Mouse (Mus musculus) lung, adult 2 months (tissue): ENCODE data around the gene Erich4. TPM values are rescaled to one million over a fixed set of nuclear protein-coding genes. Genes with fewer than 3 reads are reported as not detected.
A peak's percentile ranks its signal among the peaks of the same experiment; 100 is the strongest.

Experiments used
- DNase-seq: peaks from one replicate; pipeline ENCODE4 v3.0.0; 2022
- H3K4me1 ChIP-seq: fragments of 200-500 bp; 2 replicates; pipeline ENCODE4 v1.6.1; 2011; ENCODE audit warnings: low read length; ENCODE audit not compliant: control insufficient read depth, insufficient read depth
- H3K4me3 ChIP-seq: fragments of 200-500 bp; replicated peaks from 2 replicates; pipeline ENCODE3; 2011; ENCODE audit warnings: low read depth, mild to moderate bottlenecking, control low read depth, low read length; ENCODE audit errors: extremely low read depth
- CTCF ChIP-seq: fragments of 200-500 bp; IDR thresholded peaks from 2 replicates; pipeline ENCODE4 v1.5.1; 2011; ENCODE audit warnings: mild to moderate bottlenecking, low read length, control low read depth; ENCODE audit not compliant: insufficient read depth
- POLR2A ChIP-seq: fragments of 200-500 bp; IDR thresholded peaks from 2 replicates; pipeline ENCODE4 v1.6.1; 2011; ENCODE audit warnings: low read depth, mild to moderate bottlenecking, control low read depth, low read length, borderline replicate concordance; ENCODE audit errors: extremely low read depth
- WGBS: fragments of 180-500 bp; shearing (Covaris S2); methylation state at CpG from one replicate; pipeline ENCODE4 v1.1.7; 2018; 5-methylcytosine and 5-hydroxymethylcytosine counted together
- polyA plus RNA-seq: library from polyadenylated mRNA; depleted of rRNA; stranded (reverse); fragments of >200 nt; gene quantifications from 2 replicates; pipeline ENCODE4 v1.2.3, GENCODE M21; 2012; rRNA removed

The Erich4 gene
- polyA plus RNA-seq = not detected in 2 replicates

DNA sequence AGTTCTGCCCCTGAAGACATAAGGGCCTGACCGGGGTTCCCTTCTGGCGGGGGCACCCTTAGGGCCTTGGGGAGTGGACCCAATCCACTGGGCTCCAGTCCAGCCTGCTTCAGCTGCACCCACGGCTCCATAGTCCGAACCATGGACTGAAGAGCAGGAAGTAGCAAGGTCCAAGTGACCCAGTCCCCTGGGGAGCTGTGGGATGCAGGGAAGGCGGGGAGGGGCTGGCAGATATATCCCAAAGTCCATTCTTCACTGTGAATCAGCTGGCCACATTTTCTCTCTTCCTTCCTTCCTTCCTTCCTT lies at the start of gene Erich4:
Erich4 (minus strand) TSS at position 187 of the 306 bp plus-strand sequence.
- 46% methylated on average over 5 of the region's 5 CpGs for WGBS
- no peaks in the 10 kb centered on the region for H3K4me1 ChIP-seq
- no peak for DNase-seq
- no peak within 1 kb of the TSS for H3K4me3 ChIP-seq
- TF ChIP-seq CTCF (no peak), POLR2A (no peak)

DNA sequence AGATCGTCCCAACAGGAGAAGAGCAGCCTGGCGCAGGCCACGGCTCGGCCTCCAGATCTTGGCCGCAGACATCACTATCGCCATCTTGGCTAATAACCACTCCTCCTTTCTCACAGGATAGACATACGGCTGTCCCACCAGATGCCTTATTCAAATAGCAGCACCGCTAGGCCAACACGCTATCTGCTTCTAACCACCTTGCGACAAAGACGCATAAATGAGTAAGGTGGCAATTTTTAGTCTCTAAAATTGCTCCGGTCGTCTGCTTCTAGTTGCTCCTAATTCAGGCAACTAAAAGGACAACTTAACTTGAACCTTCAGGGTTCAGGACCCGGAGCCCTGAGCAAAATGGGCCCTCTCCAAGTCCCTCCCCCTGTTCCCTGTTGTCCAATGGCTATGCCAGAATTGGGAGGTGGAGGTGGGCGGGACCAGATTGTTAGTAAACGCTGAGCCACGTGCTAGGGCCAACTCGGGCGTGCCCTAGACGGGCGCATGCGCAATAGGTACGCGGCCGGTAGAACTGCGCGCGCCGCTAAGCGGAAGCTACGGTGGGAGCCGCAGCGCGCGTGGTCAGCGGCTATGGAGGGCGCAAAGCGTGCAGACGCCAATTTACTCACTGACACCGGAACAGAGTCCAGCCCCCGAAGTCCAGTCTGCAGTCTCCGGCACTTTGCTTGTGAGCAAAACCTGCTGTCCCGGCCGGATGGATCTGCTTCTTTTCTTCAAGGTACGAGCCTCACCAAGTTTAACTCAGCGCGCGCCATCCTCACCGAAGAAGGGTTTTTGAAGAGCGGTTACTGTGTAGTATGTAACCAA lies 43.2 kb upstream of the Erich4 start, which contains the start of the genes Bckdha and Exosc5:
Bckdha (minus strand) TSS at position 325 of the 816 bp plus-strand sequence.
Exosc5 (plus strand) TSS at position 508 of the 816 bp plus-strand sequence.
- H3K4me3 ChIP-seq = peak within 1 kb of the TSS; percentile 97

DNA sequence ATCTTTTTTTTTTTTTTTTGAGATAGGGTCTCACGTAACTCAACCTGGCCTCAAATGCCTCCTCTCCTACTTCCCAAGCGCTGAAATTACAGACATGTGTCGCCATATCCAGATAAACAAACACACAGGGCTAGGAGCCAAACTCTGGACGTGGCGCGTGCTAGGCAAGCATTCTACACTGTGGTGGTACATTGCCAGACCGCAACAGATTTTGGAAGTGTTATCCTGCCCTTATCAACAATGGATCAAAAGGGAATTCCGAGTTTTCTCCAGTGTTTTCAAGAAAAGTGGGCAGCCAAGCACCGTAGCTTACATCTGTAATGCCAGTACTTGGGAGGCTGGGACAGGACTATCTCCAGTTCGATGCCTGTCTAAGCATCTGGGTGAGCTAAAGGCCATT lies 42.1 kb upstream of the Erich4 start:
- 18% methylated on average over 10 of the region's 10 CpGs for WGBS
- Histone ChIP-seq H3K4me1 (peaks cover 5% of the 10 kb centered on the region), H3K4me3 (peak overlapping the region; percentile 97)
- no peak for TF ChIP-seq CTCF
- TF ChIP-seq POLR2A = no peak
- no peak for DNase-seq

More for the DNA sequence above, 43.2 kb upstream of the Erich4 start, which contains the start of the genes Bckdha and Exosc5:
- TF ChIP-seq CTCF (no peak), POLR2A (peak; percentile 92; the same call in 1 of the 2 replicates)
- WGBS = under 1% methylated on average over 50 of the region's 50 CpGs
- H3K4me1 ChIP-seq = peaks cover 5% of the 10 kb centered on the region
- peak; percentile 98 for DNase-seq

DNA sequence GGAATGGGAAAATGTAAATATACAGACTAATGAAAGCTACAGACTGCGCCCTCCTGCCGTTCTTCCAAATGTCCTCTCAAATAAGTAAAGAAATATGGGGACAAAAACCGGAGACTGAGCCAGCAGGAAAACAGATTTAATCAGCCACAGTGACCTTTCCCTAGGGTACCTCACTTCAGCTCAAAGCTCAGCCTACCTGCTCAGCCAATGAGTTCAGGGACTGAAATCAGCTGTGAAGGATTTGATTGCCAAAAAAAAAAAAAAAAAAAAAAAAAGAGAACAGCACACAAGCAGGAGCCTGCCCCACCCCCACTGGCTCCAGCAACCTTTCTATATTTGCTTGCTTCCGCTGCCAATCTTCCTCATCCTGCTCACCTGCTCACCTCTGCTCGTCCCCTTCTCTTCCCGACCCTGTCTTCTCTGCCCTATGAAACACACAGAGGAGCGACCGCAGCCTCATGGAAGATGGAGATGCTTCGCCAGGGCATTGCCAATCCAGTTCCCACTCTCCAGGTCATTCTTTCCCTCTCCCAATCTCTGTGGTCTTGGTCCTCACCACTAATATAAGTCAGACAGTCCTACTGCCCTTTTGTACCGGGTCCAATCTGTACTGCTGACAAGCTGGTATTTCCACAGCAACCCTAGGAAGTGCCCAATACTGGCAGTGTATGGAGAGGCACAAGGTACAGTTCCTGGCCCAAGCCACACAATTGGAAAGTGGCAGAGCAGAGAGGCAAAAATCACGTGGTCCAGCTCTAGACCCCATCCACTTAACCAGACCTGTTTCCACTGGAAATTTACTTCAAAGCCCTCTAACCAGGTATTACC lies 40.1 kb upstream of the Erich4 start:
- WGBS = 71% methylated on average over 11 of the region's 11 CpGs
- TF ChIP-seq CTCF = no peak
- H3K4me1 ChIP-seq = peaks cover 5% of the 10 kb centered on the region
- DNase-seq = no peak
- H3K4me3 ChIP-seq = no peak overlapping the region

DNA sequence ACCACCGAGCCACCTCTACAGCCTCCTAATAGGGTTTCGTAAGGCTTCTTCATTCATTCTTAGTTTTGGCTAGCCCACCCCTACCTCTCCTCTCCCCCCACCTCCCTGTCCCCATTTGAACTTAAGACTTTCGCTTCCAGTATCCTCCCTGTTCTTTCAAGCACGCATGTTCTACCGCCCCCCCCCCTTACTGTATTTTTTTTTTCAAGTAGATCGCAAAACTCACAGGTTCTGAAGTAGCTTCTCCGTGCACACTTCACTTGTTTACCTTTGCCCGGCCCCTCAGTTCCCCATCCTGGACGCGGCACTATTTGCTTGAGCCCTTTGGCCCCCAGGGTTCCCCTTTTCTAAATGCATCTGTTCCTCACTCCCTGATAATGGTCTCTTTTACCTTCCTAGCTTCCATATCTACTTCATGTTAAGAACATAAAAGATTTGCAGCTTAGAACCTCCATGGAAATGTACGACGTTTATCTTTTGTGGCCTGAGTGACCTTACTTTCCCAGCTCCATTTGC lies 36.6 kb upstream of the Erich4 start:
- no peak for DNase-seq
- no peak overlapping the region for H3K4me3 ChIP-seq
- TF ChIP-seq POLR2A (no peak), CTCF (no peak)
- no peaks in the 10 kb centered on the region; the same call in 1 of the 2 replicates for H3K4me1 ChIP-seq
- 57% methylated on average over 12 of the region's 12 CpGs for WGBS

DNA sequence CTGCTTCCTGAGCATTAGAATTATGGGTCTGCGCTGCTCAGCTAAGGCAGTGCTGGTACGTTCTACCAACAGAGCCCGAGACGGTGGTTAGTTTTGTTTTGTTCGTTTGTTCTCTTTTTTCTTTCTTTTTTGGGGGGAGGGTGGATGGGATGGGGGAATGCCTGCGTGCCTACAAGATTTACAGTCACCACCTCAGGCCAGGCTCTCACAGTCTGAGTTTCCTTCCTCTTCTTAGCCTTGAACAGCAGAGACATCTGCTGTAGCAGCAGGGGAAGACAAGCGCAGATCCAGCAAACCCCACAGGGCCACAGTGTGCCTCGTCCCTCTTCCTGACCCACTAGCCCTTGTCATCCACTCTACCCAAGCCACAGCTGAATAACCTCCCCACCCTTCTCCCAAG lies 35.6 kb upstream of the Erich4 start:
- no peak for TF ChIP-seq POLR2A
- TF ChIP-seq CTCF = peak; percentile 37
- Histone ChIP-seq H3K4me3 (no peak overlapping the region), H3K4me1 (no peaks in the 10 kb centered on the region; the same call in 1 of the 2 replicates)
- whole genome bisulfite sequencing = 79% methylated on average over 8 of the region's 8 CpGs
- DNase-seq = no peak

DNA sequence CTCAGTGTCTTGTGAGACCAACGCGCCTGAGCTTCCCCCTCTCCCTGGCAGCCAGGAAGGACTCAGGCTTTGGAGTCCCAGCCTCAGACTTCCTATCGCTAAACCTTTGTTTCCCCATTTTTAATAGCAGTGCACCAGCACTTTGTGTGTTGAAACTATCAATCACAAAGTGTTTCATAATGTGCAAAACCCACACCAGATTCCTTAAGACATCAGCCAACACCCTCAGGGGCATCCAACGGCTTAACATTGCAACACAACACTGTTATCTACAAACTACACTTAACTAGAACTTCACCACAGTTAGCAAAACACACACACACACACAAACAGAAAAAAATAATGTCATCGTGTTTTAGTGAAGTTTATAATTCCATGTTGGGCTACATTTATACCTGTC lies 34.1 kb upstream of the Erich4 start:
- TF ChIP-seq CTCF = no peak
- TF ChIP-seq POLR2A = no peak
- no peaks in the 10 kb centered on the region; the same call in 1 of the 2 replicates for H3K4me1 ChIP-seq
- no peak for DNase-seq
- H3K4me3 ChIP-seq = no peak overlapping the region
- 36% methylated on average over 5 of the region's 5 CpGs for WGBS

DNA sequence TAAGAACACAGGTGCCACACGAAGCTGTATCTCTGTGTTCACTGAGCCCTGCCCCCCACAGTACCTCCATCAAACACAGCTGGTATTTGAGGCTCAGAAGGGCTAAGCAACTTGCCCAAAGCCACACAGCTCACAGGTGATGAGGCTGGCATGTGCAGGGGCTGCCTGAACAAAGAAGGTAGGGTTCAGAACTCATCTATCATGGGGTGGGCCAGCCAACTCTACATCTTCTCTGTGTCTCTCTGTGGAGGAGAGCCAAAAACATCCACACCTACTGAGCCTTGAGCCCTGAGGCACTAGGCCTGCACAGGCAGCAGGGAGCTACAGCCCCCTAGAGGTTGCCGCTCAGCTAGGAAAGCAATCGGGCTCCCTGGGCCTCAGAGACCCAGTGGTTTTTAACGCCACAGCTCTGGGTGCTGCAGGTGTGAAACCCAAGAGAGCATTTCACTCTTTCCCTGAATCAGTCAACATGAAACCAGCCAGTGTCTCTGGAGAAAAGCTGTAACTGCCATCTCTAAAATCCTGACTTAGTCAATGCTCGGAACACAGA lies 32.0 kb upstream of the Erich4 start:
- DNase-seq = no peak
- Histone ChIP-seq H3K4me3 (no peak overlapping the region), H3K4me1 (no peaks in the 10 kb centered on the region; the same call in 1 of the 2 replicates)
- 60% methylated on average over 5 of the region's 5 CpGs for WGBS
- no peak for TF ChIP-seq POLR2A
- peak; percentile 27 for TF ChIP-seq CTCF

DNA sequence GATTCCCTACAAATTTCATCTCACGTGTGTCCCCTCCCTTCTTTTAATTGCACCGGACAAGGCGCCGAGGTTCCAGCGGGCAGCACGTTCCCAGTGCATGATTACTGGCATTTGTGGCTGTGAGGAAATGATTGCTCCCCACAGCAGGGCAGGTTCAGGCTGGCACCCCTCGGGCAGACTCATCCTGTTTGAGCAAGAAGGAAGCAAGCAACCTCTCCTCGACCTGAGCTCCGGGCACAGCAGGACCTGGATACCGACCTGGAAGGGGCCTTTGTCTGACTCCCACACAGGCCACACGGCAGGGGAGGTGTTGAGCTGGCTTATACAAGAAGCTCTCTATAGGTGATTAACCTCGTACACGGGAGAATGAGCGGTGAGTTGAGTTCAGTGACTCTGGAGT lies 29.4 kb upstream of the Erich4 start:
- no peak for TF ChIP-seq CTCF
- TF ChIP-seq POLR2A = no peak
- WGBS = 62% methylated on average over 14 of the region's 14 CpGs
- DNase-seq = no peak
- no peaks in the 10 kb centered on the region; the same call in 1 of the 2 replicates for H3K4me1 ChIP-seq
- H3K4me3 ChIP-seq = no peak overlapping the region
